Comparison of ENCODE assay signal across 11 mouse cellular contexts in the genomic region with DNA sequence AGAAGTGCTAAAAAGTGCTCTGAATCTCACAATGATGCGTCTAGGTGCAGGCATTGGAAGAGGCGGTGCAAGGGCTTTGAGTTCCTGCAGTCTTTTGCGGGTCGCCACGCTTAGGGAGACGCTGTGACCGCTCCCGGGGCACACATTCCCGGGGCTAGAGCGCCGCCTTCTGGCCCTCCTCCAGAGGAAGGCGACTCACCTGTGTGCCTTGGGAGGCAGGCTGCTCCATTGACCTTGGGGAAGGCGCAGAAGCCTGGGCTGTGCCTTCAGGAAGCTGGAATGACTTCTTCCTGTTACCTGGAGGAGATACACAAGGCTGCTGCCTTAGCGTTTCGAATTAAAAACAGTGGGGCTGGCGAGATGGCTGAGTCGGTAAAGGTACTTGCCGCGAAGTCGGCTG. TPM values are rescaled to one million over a fixed set of nuclear protein-coding genes. Genes with fewer than 3 reads are reported as not detected.
A peak's percentile ranks its signal among the peaks of the same experiment; 100 is the strongest.
DNase-seq lines count a peak whose midpoint lies in the region; ATAC-seq and TF ChIP-seq lines count a peak whose summit lies in the region.
"Had no signal": no experiment of that assay in that cellular context is flagged by ENCODE, and none has a peak within 500 bp of the region (broad histone marks: within the 10 kb centered on the region; RNA-seq: fewer than 3 reads in every experiment).

No protein-coding gene starts in this region.

- H3K4me3 ChIP-seq in layer of hippocampus, adult 2 months, result no peak overlapping the region
- no peak overlapping the region for H3K4me3 ChIP-seq in liver, embryonic 14.5 days (ENCODE audit: insufficient read depth in 1 of 2, low read depth in 2 of 2, low read length in 2 of 2)

- H3K9ac ChIP-seq in liver, embryonic 14.5 days (replicated peaks), result no peak overlapping the region

- no peak for TF ChIP-seq EP300 in liver, embryonic 14.5 days (IDR thresholded peaks at IDR 0.05; ENCODE audit: low read depth)

- no peak overlapping the region for H3K4me2 ChIP-seq in liver, embryonic 14.5 days (ENCODE audit: low read depth)

- WGBS in liver, embryonic 14.5 days (ENCODE audit: insufficient replicate concordance), result 13% methylated on average over 20 of the region's 20 CpGs

- H3K27ac ChIP-seq in layer of hippocampus, adult 2 months, result no peak overlapping the region
- H3K27ac ChIP-seq in liver, embryonic 14.5 days, result no peak overlapping the region

- no peak for ATAC-seq in liver, embryonic 14.5 days (ENCODE audit: insufficient read depth)

- peaks cover 18% of the 10 kb centered on the region for H3K27me3 ChIP-seq in liver, embryonic 14.5 days (ENCODE audit: control insufficient read depth, insufficient read depth, low read length)

- intact Hi-C loops in left cerebral cortex, postnatal 14 days (cut with DNase I), result no loop called here

- peak; percentile 38 for DNase-seq in adrenal gland, postnatal 10 days
- DNase-seq in adrenal gland, adult 8-10 months, result no peak
- DNase-seq in layer of hippocampus, adult 2 months (ENCODE audit: low spot score in 2 of 2), result no peak
- no peak for DNase-seq in layer of hippocampus, adult 11-12 months (ENCODE audit: low spot score)
- DNase-seq in brain, adult 2 months (ENCODE audit: low read depth, low spot score), result peak; percentile 15
- DNase-seq in liver, embryonic 14.5 days (ENCODE audit: low read depth in 3 of 3, low spot score in 3 of 3), result peak in 1 of 3 experiments; percentile 4
- no peak for DNase-seq in left cerebral cortex, postnatal 14 days (ENCODE audit: low spot score in 2 of 2)
- no peak for DNase-seq in frontal cortex, postnatal 25 days (ENCODE audit: low spot score in 2 of 2)

- H3K9me3 ChIP-seq in liver, embryonic 14.5 days (ENCODE audit: control insufficient read depth, low read length), result no peaks in the 10 kb centered on the region

- H3K4me1 ChIP-seq in liver, embryonic 14.5 days (replicated peaks; ENCODE audit: control insufficient read depth in 2 of 2, insufficient read depth in 2 of 2, low read length in 1 of 2), result peaks cover 0 to 7% of the 10 kb centered on the region in 2 experiments; a peak in 1 of 4 replicates

- no peaks in the 10 kb centered on the region for H3K36me3 ChIP-seq in liver, embryonic 14.5 days (replicated peaks; ENCODE audit: control insufficient read depth, insufficient read depth, low read depth)

- peak; percentile 40 for TF ChIP-seq CTCF in layer of hippocampus, adult 2 months (conservative IDR thresholded peaks at IDR 0.05)
- peak; percentile 69 for TF ChIP-seq CTCF in liver, embryonic 14.5 days (IDR thresholded peaks at IDR 0.05; ENCODE audit: low read depth)

RNA-seq across cellular contexts. Expression of gene Cdx2, which starts 12.9 kb away (rescaled TPM):
- not detected for total RNA-seq in adrenal gland, postnatal 10 days (2021)
- total RNA-seq in adrenal gland, adult 8-10 months (2022), result not detected
- not detected for total RNA-seq in layer of hippocampus, adult 2 months (2021)
- polyA plus RNA-seq in liver, embryonic 14.5 days (2012; rRNA removed), result 0.09 TPM in 1 of 2 replicates, not detected in the other
- not detected in 2 replicates for polyA plus RNA-seq in liver, embryonic 14.5 days (2014; fragmentation: Nextera tagmentation; extraction: Ambion mirVana)
- not detected for total RNA-seq in left cerebral cortex, postnatal 14 days (2021)
- polyA plus RNA-seq: C2C12; embryonic facial prominence, embryonic 14.5 days had no signal

RNA-seq across cellular contexts. Expression of gene Pdx1, which starts 24.4 kb away (rescaled TPM):
- not detected for total RNA-seq in adrenal gland, postnatal 10 days (2021)
- total RNA-seq in adrenal gland, adult 8-10 months (2022), result not detected
- not detected for total RNA-seq in layer of hippocampus, adult 2 months (2021)
- 0.02 and 0.03 TPM in 2 replicates for polyA plus RNA-seq in liver, embryonic 14.5 days (2012; rRNA removed)
- not detected in 2 replicates for polyA plus RNA-seq in liver, embryonic 14.5 days (2014; fragmentation: Nextera tagmentation; extraction: Ambion mirVana)
- total RNA-seq in left cerebral cortex, postnatal 14 days (2021), result not detected
- polyA plus RNA-seq: C2C12; embryonic facial prominence, embryonic 14.5 days; heart, embryonic 16.5 days had no signal

RNA-seq across cellular contexts. Expression of gene Urad, which starts 28.1 kb away (rescaled TPM):
- total RNA-seq in adrenal gland, postnatal 10 days (2021), result 10 to 100 TPM in 1 of 2 experiments, 1 to 10 TPM in 1; 6.1 to 14.8 TPM
- 1 to 10 TPM in 2 of 4 experiments, not detected in 2; 1.2 to 1.5 TPM for total RNA-seq in adrenal gland, adult 8-10 months (2022)
- not detected for total RNA-seq in layer of hippocampus, adult 2 months (2021)
- polyA plus RNA-seq in liver, embryonic 14.5 days (2012; rRNA removed), result 1.0 and 1.1 TPM in 2 replicates
- 0.30 and 0.57 TPM in 2 replicates for polyA plus RNA-seq in liver, embryonic 14.5 days (2014; fragmentation: Nextera tagmentation; extraction: Ambion mirVana)
- not detected for total RNA-seq in left cerebral cortex, postnatal 14 days (2021)
- polyA plus RNA-seq: C2C12; embryonic facial prominence, embryonic 14.5 days; heart, embryonic 16.5 days had no signal

Comparison
In these comparisons a context has a peak if more than half of its experiments do, and no peak if none do; other contexts are left out.
1. DNase-seq: peak in adrenal gland, postnatal 10 days (single experiment) and brain, adult 2 months (single experiment); none in adrenal gland, adult 8-10 months (single experiment), layer of hippocampus, adult 2 months (0 of 2), layer of hippocampus, adult 11-12 months (single experiment), left cerebral cortex, postnatal 14 days (0 of 2) and frontal cortex, postnatal 25 days (0 of 2).